Comparison of ENCODE assay signal across 15 mouse cellular contexts in genomic region chr6:6160645-6161426, GRCm38 (mm10). TPM values are rescaled to one million over a fixed set of nuclear protein-coding genes. Genes with fewer than 3 reads are reported as not detected.
A peak's percentile ranks its signal among the peaks of the same experiment; 100 is the strongest.
DNase-seq lines count a peak whose midpoint lies in the region; ATAC-seq and TF ChIP-seq lines count a peak whose summit lies in the region.
"Had no signal": no experiment of that assay in that cellular context is flagged by ENCODE, and none has a peak within 500 bp of the region (broad histone marks: within the 10 kb centered on the region; RNA-seq: fewer than 3 reads in every experiment).

No protein-coding gene starts in this region.

- H3K4me1 ChIP-seq in heart, embryonic 12.5 days (replicated peaks) = peaks cover 33% of the 10 kb centered on the region
- no peaks in the 10 kb centered on the region for H3K4me1 ChIP-seq in midbrain, postnatal 0 days (ENCODE audit: insufficient read depth, low read length)
- peaks cover 16% of the 10 kb centered on the region for H3K4me1 ChIP-seq in midbrain, embryonic 16.5 days (ENCODE audit: control insufficient read depth, insufficient read depth, low read length)
- H3K4me1 ChIP-seq in hindbrain, embryonic 12.5 days = peaks cover 29% of the 10 kb centered on the region

- no peaks in the 10 kb centered on the region for H3K27me3 ChIP-seq in heart, embryonic 12.5 days (replicated peaks)
- H3K27me3 ChIP-seq in midbrain, postnatal 0 days (ENCODE audit: insufficient read depth, low read length) = no peaks in the 10 kb centered on the region
- H3K27me3 ChIP-seq in midbrain, embryonic 16.5 days (ENCODE audit: control insufficient read depth, insufficient read depth, low read depth, low read length) = peaks cover 3% of the 10 kb centered on the region; the same call in 1 of the 2 replicates
- H3K27me3 ChIP-seq in hindbrain, embryonic 12.5 days = 0 out of 2 replicates have a peak, but pooled peaks cover 2% of the 10 kb centered on the region
- H3K27me3 ChIP-seq: limb, embryonic 12.5 days; stomach, embryonic 15.5 days had no signal

- H3K27ac ChIP-seq in heart, embryonic 12.5 days (ENCODE audit: poor library complexity, severe bottlenecking) = no peak overlapping the region
- H3K27ac ChIP-seq in midbrain, postnatal 0 days (ENCODE audit: low read depth, low read length) = no peak overlapping the region
- no peak overlapping the region for H3K27ac ChIP-seq in midbrain, embryonic 16.5 days (ENCODE audit: low read length)
- H3K27ac ChIP-seq in hindbrain, embryonic 12.5 days = no peak overlapping the region
- H3K27ac ChIP-seq: embryonic facial prominence, embryonic 15.5 days; hindbrain, embryonic 14.5 days; layer of hippocampus, adult 2 months; stomach, embryonic 15.5 days had no signal

- no peak for ATAC-seq in heart, embryonic 12.5 days (ENCODE audit: insufficient number of reproducible peaks, low FRiP score)
- ATAC-seq in midbrain, postnatal 0 days (ENCODE audit: low FRiP score) = no peak
- no peak for ATAC-seq in midbrain, embryonic 16.5 days
- ATAC-seq in hindbrain, embryonic 12.5 days (ENCODE audit: low FRiP score) = no peak

- no peak overlapping the region for H3K4me3 ChIP-seq in heart, embryonic 12.5 days
- no peak overlapping the region for H3K4me3 ChIP-seq in midbrain, postnatal 0 days (ENCODE audit: low read depth, low read length)
- H3K4me3 ChIP-seq in midbrain, embryonic 16.5 days (ENCODE audit: low read depth, low read length) = no peak overlapping the region
- H3K4me3 ChIP-seq in hindbrain, embryonic 12.5 days = no peak overlapping the region
- H3K4me3 ChIP-seq: embryonic facial prominence, embryonic 15.5 days; layer of hippocampus, adult 2 months; limb, embryonic 12.5 days; stomach, embryonic 15.5 days had no signal

- H3K4me2 ChIP-seq in heart, embryonic 12.5 days = no peak overlapping the region
- H3K4me2 ChIP-seq in midbrain, postnatal 0 days (ENCODE audit: low read depth, low read length, poor library complexity, severe bottlenecking) = no peak overlapping the region
- no peak overlapping the region for H3K4me2 ChIP-seq in midbrain, embryonic 16.5 days (ENCODE audit: low read length)
- no peak overlapping the region for H3K4me2 ChIP-seq in hindbrain, embryonic 12.5 days (replicated peaks)
- H3K4me2 ChIP-seq: embryonic facial prominence, embryonic 15.5 days; hindbrain, embryonic 14.5 days; limb, embryonic 12.5 days; stomach, embryonic 15.5 days had no signal

- H3K9me3 ChIP-seq in heart, embryonic 12.5 days (replicated peaks) = no peaks in the 10 kb centered on the region
- no peaks in the 10 kb centered on the region for H3K9me3 ChIP-seq in midbrain, postnatal 0 days (ENCODE audit: low read length)
- no peaks in the 10 kb centered on the region for H3K9me3 ChIP-seq in midbrain, embryonic 16.5 days (replicated peaks; ENCODE audit: control insufficient read depth, low read length, poor library complexity, severe bottlenecking)
- H3K9me3 ChIP-seq in hindbrain, embryonic 12.5 days (replicated peaks) = no peaks in the 10 kb centered on the region; the same call in 1 of the 2 replicates
- H3K9me3 ChIP-seq: embryonic facial prominence, embryonic 15.5 days; limb, embryonic 12.5 days; stomach, embryonic 15.5 days had no signal

- H3K9ac ChIP-seq in heart, embryonic 12.5 days = no peak overlapping the region
- H3K9ac ChIP-seq in midbrain, postnatal 0 days (replicated peaks; ENCODE audit: low read length, poor library complexity, severe bottlenecking) = no peak overlapping the region
- H3K9ac ChIP-seq in midbrain, embryonic 16.5 days (ENCODE audit: low read depth, low read length) = no peak overlapping the region
- no peak overlapping the region for H3K9ac ChIP-seq in hindbrain, embryonic 12.5 days
- H3K9ac ChIP-seq: embryonic facial prominence, embryonic 15.5 days; hindbrain, embryonic 14.5 days; limb, embryonic 12.5 days; stomach, embryonic 15.5 days had no signal

- H3K36me3 ChIP-seq in heart, embryonic 12.5 days = peaks cover 8% of the 10 kb centered on the region; the same call in 1 of the 2 replicates
- H3K36me3 ChIP-seq in midbrain, postnatal 0 days (ENCODE audit: insufficient read depth, low read length) = no peaks in the 10 kb centered on the region
- H3K36me3 ChIP-seq in midbrain, embryonic 16.5 days (ENCODE audit: control insufficient read depth, insufficient read depth, low read length) = no peaks in the 10 kb centered on the region
- H3K36me3 ChIP-seq in hindbrain, embryonic 12.5 days = no peaks in the 10 kb centered on the region
- H3K36me3 ChIP-seq: embryonic facial prominence, embryonic 15.5 days; stomach, embryonic 15.5 days had no signal

- no peak for TF ChIP-seq CTCF in midbrain, postnatal 0 days (IDR thresholded peaks at IDR 0.05)

- peak; percentile 93 for DNase-seq in heart, adult 11 months
- DNase-seq in midbrain, postnatal 0 days (ENCODE audit: low spot score) = peak; percentile 19
- peak; percentile 51 to 74 for DNase-seq in cerebellum, postnatal 10 days
- DNase-seq in skeletal muscle tissue, adult 2 months (ENCODE audit: low read depth, low spot score) = peak; percentile 4
- DNase-seq in embryo, embryonic 10 days (ENCODE audit: low spot score) = no peak
- DNase-seq: midbrain, embryonic 14.5 days; right cerebral cortex, postnatal 25 days had no signal

- WGBS in heart, embryonic 12.5 days = 85% methylated on average over 7 of the region's 7 CpGs
- 88% methylated on average over 7 of the region's 7 CpGs for WGBS in midbrain, postnatal 0 days
- 89% methylated on average over 7 of the region's 7 CpGs for WGBS in midbrain, embryonic 16.5 days
- WGBS in hindbrain, embryonic 12.5 days = 88% methylated on average over 7 of the region's 7 CpGs

RNA-seq across cellular contexts. Expression of gene Slc25a13, which starts 56.1 kb away (rescaled TPM):
- 80.5 and 83.6 TPM in 2 replicates for polyA plus RNA-seq in heart, embryonic 12.5 days (2016; fragmentation: Nextera tagmentation; extraction: Ambion mirVana)
- total RNA-seq in midbrain, postnatal 0 days (2014; rRNA removed) = 2.4 and 4.0 TPM in 2 replicates
- polyA plus RNA-seq in midbrain, postnatal 0 days (2015; fragmentation: Nextera tagmentation; extraction: Ambion mirVana) = 2.1 and 2.7 TPM in 2 replicates
- polyA plus RNA-seq in midbrain, embryonic 16.5 days (2015; fragmentation: Nextera tagmentation; extraction: Ambion mirVana) = 3.8 and 3.9 TPM in 2 replicates
- 18.9 and 19.1 TPM in 2 replicates for polyA plus RNA-seq in hindbrain, embryonic 12.5 days (2016; fragmentation: Nextera tagmentation; extraction: Ambion mirVana)
